ENCODE assay signal across 10 mouse cellular contexts in the genomic region with DNA sequence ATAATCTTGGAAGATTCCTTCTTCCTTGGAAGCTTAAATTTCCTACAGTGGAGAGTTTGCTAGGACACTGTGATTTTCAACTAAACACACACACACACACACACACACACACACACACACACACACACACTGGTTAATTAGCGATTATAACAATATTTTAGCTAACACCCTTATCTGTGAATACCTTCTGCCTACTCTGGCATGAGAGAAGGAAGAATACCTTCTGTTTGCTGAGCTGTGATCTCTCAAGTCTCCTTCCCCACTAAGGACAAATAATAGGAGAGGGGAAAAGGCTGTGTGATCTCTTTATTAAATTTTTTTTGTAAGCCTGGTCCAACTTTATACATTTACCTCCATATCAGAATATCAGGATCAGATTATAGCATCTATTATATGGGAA.
"Had no signal": no experiment of that assay in that cellular context is flagged by ENCODE, and none has a peak within 500 bp of the region (broad histone marks: within the 10 kb centered on the region; RNA-seq: fewer than 3 reads in every experiment).

No protein-coding gene starts in this region.

- DNase-seq: right cerebral cortex, adult 18-20 months; right cerebral cortex, postnatal 25 days; right cerebral cortex, postnatal 4 days; spleen, adult 18-20 months; thymus, adult 18-20 months; thymus, adult 2 months; thymus, postnatal 14 days; thymus, postnatal 25 days; thymus, postnatal 36 days; thymus, postnatal 4 days had no signal
